Mouse (Mus musculus): ENCODE measurements around the gene Fignl2. TPM values are rescaled to one million over a fixed set of nuclear protein-coding genes. Genes with fewer than 3 reads are reported as not detected.

Gene Fignl2
- polyA plus RNA-seq, 1 experiment from 2014 or later, result 0.12 TPM

GRCm38 (mm10) chr15:101066920-101067696 lies 11.3 kb downstream of the Fignl2 start:
- peaks cover 16% of the 10 kb centered on the region for H3K4me1 ChIP-seq (ENCODE audit: control insufficient read depth, insufficient read depth, low read length)
- no peak overlapping the region for H3K4me2 ChIP-seq (ENCODE audit: low read depth, low read length)
- 59% methylated on average over 7 of the region's 9 CpGs for WGBS
- H3K4me3 ChIP-seq (ENCODE audit: low read length), result no peak overlapping the region
- no peaks in the 10 kb centered on the region; the same call in 1 of the 2 replicates for H3K27me3 ChIP-seq (ENCODE audit: control insufficient read depth, insufficient read depth, low read length)
- H3K36me3 ChIP-seq (ENCODE audit: control insufficient read depth, insufficient read depth), result no peaks in the 10 kb centered on the region
- H3K27ac ChIP-seq (ENCODE audit: low read length), result peak overlapping the region; percentile 40; the same call in 1 of the 2 replicates
- H3K9me3 ChIP-seq (replicated peaks; ENCODE audit: control insufficient read depth, low read length), result no peaks in the 10 kb centered on the region
- no peak for ATAC-seq (replicated peaks; ENCODE audit: extremely low read depth, insufficient read depth, low FRiP score)
- no peak overlapping the region for H3K9ac ChIP-seq (ENCODE audit: low read length)

- WGBS, result 42% methylated on average over 6 of the region's 6 CpGs
- Histone ChIP-seq H3K27me3 (ENCODE audit: control insufficient read depth, insufficient read depth, low read length) (no peaks in the 10 kb centered on the region; the same call in 1 of the 2 replicates), H3K4me3 (ENCODE audit: low read length) (no peak overlapping the region), H3K4me1 (ENCODE audit: control insufficient read depth, insufficient read depth, low read length) (peaks cover 16% of the 10 kb centered on the region), H3K9ac (ENCODE audit: low read length) (no peak overlapping the region), H3K36me3 (ENCODE audit: control insufficient read depth, insufficient read depth) (no peaks in the 10 kb centered on the region), H3K9me3 (replicated peaks; ENCODE audit: control insufficient read depth, low read length) (no peaks in the 10 kb centered on the region), H3K4me2 (ENCODE audit: low read depth, low read length) (no peak overlapping the region), H3K27ac (ENCODE audit: low read length) (no peak overlapping the region)
- no peak for ATAC-seq (replicated peaks; ENCODE audit: extremely low read depth, insufficient read depth, low FRiP score)
Observed at GRCm38 (mm10) chr15:101066364-101066847, 12.0 kb downstream of the Fignl2 start.

- no peaks in the 10 kb centered on the region for H3K9me3 ChIP-seq (replicated peaks; ENCODE audit: control insufficient read depth, low read length)
- no peak for ATAC-seq (replicated peaks; ENCODE audit: extremely low read depth, insufficient read depth, low FRiP score)
- no peak overlapping the region for H3K9ac ChIP-seq (ENCODE audit: low read length)
- no peaks in the 10 kb centered on the region; the same call in 1 of the 2 replicates for H3K27me3 ChIP-seq (ENCODE audit: control insufficient read depth, insufficient read depth, low read length)
- 33% methylated on average over 6 of the region's 6 CpGs for WGBS
- H3K36me3 ChIP-seq (ENCODE audit: control insufficient read depth, insufficient read depth), result no peaks in the 10 kb centered on the region
- peaks cover 14% of the 10 kb centered on the region for H3K4me1 ChIP-seq (ENCODE audit: control insufficient read depth, insufficient read depth, low read length)
- H3K4me2 ChIP-seq (ENCODE audit: low read depth, low read length), result no peak overlapping the region
- no peak overlapping the region for H3K27ac ChIP-seq (ENCODE audit: low read length)
- H3K4me3 ChIP-seq (ENCODE audit: low read length), result no peak overlapping the region
Observed at GRCm38 (mm10) chr15:101065069-101065468, 13.3 kb downstream of the Fignl2 start.

GRCm38 (mm10) chr15:101060280-101060852 lies 18.0 kb downstream of the Fignl2 start:
- Histone ChIP-seq H3K36me3 (ENCODE audit: control insufficient read depth, insufficient read depth) (no peaks in the 10 kb centered on the region), H3K4me3 (ENCODE audit: low read length) (no peak overlapping the region), H3K27me3 (ENCODE audit: control insufficient read depth, insufficient read depth, low read length) (peaks cover 9% of the 10 kb centered on the region), H3K27ac (ENCODE audit: low read length) (no peak overlapping the region), H3K9me3 (replicated peaks; ENCODE audit: control insufficient read depth, low read length) (no peaks in the 10 kb centered on the region), H3K4me2 (ENCODE audit: low read depth, low read length) (no peak overlapping the region), H3K9ac (ENCODE audit: low read length) (no peak overlapping the region), H3K4me1 (ENCODE audit: control insufficient read depth, insufficient read depth, low read length) (peaks cover 5% of the 10 kb centered on the region)
- ATAC-seq (replicated peaks; ENCODE audit: extremely low read depth, insufficient read depth, low FRiP score), result no peak
- 71% methylated on average over 11 of the region's 11 CpGs for WGBS

GRCm38 (mm10) chr15:101059570-101060279 lies 18.6 kb downstream of the Fignl2 start:
- Histone ChIP-seq H3K4me3 (ENCODE audit: low read length) (no peak overlapping the region), H3K9me3 (replicated peaks; ENCODE audit: control insufficient read depth, low read length) (no peaks in the 10 kb centered on the region), H3K4me2 (ENCODE audit: low read depth, low read length) (no peak overlapping the region), H3K4me1 (ENCODE audit: control insufficient read depth, insufficient read depth, low read length) (no peaks in the 10 kb centered on the region), H3K9ac (ENCODE audit: low read length) (no peak overlapping the region), H3K27me3 (ENCODE audit: control insufficient read depth, insufficient read depth, low read length) (peaks cover 15% of the 10 kb centered on the region), H3K27ac (ENCODE audit: low read length) (no peak overlapping the region), H3K36me3 (ENCODE audit: control insufficient read depth, insufficient read depth) (no peaks in the 10 kb centered on the region)
- no peak for ATAC-seq (replicated peaks; ENCODE audit: extremely low read depth, insufficient read depth, low FRiP score)
- 57% methylated on average over 9 of the region's 9 CpGs for WGBS

- no peak overlapping the region for H3K9ac ChIP-seq (ENCODE audit: low read length)
- no peaks in the 10 kb centered on the region for H3K9me3 ChIP-seq (replicated peaks; ENCODE audit: control insufficient read depth, low read length)
- no peak overlapping the region for H3K27ac ChIP-seq (ENCODE audit: low read length)
- peak; percentile 63 for ATAC-seq (replicated peaks; ENCODE audit: extremely low read depth, insufficient read depth, low FRiP score)
- no peaks in the 10 kb centered on the region for H3K36me3 ChIP-seq (ENCODE audit: control insufficient read depth, insufficient read depth)
- whole genome bisulfite sequencing, result 41% methylated on average over 10 of the region's 10 CpGs
- no peak overlapping the region for H3K4me3 ChIP-seq (ENCODE audit: low read length)
- H3K4me2 ChIP-seq (ENCODE audit: low read depth, low read length), result no peak overlapping the region
- H3K27me3 ChIP-seq (ENCODE audit: control insufficient read depth, insufficient read depth, low read length), result peaks cover 49% of the 10 kb centered on the region
- H3K4me1 ChIP-seq (ENCODE audit: control insufficient read depth, insufficient read depth, low read length), result peaks cover 3% of the 10 kb centered on the region; the same call in 1 of the 2 replicates
Observed at GRCm38 (mm10) chr15:101056225-101056624, 22.1 kb downstream of the Fignl2 start.

- ATAC-seq (replicated peaks; ENCODE audit: extremely low read depth, insufficient read depth, low FRiP score), result no peak
- WGBS, result 77% methylated on average over 10 of the region's 10 CpGs
Observed at GRCm38 (mm10) chr15:101054541-101054940, 23.8 kb downstream of the Fignl2 start.

GRCm38 (mm10) chr15:101053832-101054459 lies 24.4 kb downstream of the Fignl2 start:
- H3K4me2 ChIP-seq (ENCODE audit: low read depth, low read length), result peak overlapping the region; percentile 66
- 20% methylated on average over 54 of the region's 65 CpGs for WGBS
- H3K4me3 ChIP-seq (ENCODE audit: low read length), result peak overlapping the region; percentile 46
- no peaks in the 10 kb centered on the region for H3K36me3 ChIP-seq (ENCODE audit: control insufficient read depth, insufficient read depth)
- no peak for ATAC-seq (replicated peaks; ENCODE audit: extremely low read depth, insufficient read depth, low FRiP score)
- H3K4me1 ChIP-seq (ENCODE audit: control insufficient read depth, insufficient read depth, low read length), result peaks cover 3% of the 10 kb centered on the region; the same call in 1 of the 2 replicates
- H3K27me3 ChIP-seq (ENCODE audit: control insufficient read depth, insufficient read depth, low read length), result peaks cover 70% of the 10 kb centered on the region
- no peak overlapping the region for H3K27ac ChIP-seq (ENCODE audit: low read length)
- no peak overlapping the region for H3K9ac ChIP-seq (ENCODE audit: low read length)
- no peaks in the 10 kb centered on the region for H3K9me3 ChIP-seq (replicated peaks; ENCODE audit: control insufficient read depth, low read length)

More at GRCm38 (mm10) chr15:101054541-101054940, 23.8 kb downstream of the Fignl2 start:
- Histone ChIP-seq H3K36me3 (ENCODE audit: control insufficient read depth, insufficient read depth) (no peaks in the 10 kb centered on the region), H3K9me3 (replicated peaks; ENCODE audit: control insufficient read depth, low read length) (no peaks in the 10 kb centered on the region), H3K9ac (ENCODE audit: low read length) (no peak overlapping the region), H3K4me2 (ENCODE audit: low read depth, low read length) (no peak overlapping the region), H3K4me1 (ENCODE audit: control insufficient read depth, insufficient read depth, low read length) (peaks cover 3% of the 10 kb centered on the region; the same call in 1 of the 2 replicates), H3K27me3 (ENCODE audit: control insufficient read depth, insufficient read depth, low read length) (peaks cover 64% of the 10 kb centered on the region), H3K4me3 (ENCODE audit: low read length) (no peak overlapping the region), H3K27ac (ENCODE audit: low read length) (no peak overlapping the region)

Measured in heart, embryonic 16.5 days (tissue).